Mouse (Mus musculus) heart, adult 8-10 months (tissue): ENCODE results near the gene Gnb5. TPM values are rescaled to one million over a fixed set of nuclear protein-coding genes. Genes with fewer than 3 reads are reported as not detected.
A peak's percentile ranks its signal among the peaks of the same experiment; 100 is the strongest.
"Not testable (repeated sequence)": the region's sequence is repeated elsewhere in the genome, so short reads cannot be mapped to it uniquely, and the experiment has no call there.

Source experiments
- DNase-seq: peaks from one replicate; pipeline ENCODE4 v3.0.0; 2022; ENCODE audit warnings: low spot score
- total RNA-seq, 4 experiments: library from RNA; stranded (reverse); gene quantifications; 2 replicates each; pipeline ENCODE4 v1.2.4; 2022

Gene Gnb5
- total RNA-seq, 4 experiments from 2014 or later: 20.4 to 25.1 (median 23.8) TPM

GRCm38 (mm10) chr9:75357087-75357654 is 51.1 kb downstream of the Gnb5 start:
- DNase-seq: no peak

GRCm38 (mm10) chr9:75361699-75362098 is 55.6 kb downstream of the Gnb5 start:
- peak; percentile 69 for DNase-seq

- no peak for DNase-seq
Measured at GRCm38 (mm10) chr9:75362201-75362600, 56.1 kb downstream of the Gnb5 start.

GRCm38 (mm10) chr9:75363001-75363400 is 56.9 kb downstream of the Gnb5 start:
- DNase-seq: peak; percentile 19

- not testable (repeated sequence) for DNase-seq
Measured at GRCm38 (mm10) chr9:75363702-75364101, 57.6 kb downstream of the Gnb5 start.

GRCm38 (mm10) chr9:75365195-75365594 is 59.1 kb downstream of the Gnb5 start:
- no peak for DNase-seq

- DNase-seq: no peak
Measured at GRCm38 (mm10) chr9:75366191-75366590, 60.1 kb downstream of the Gnb5 start.

- DNase-seq: no peak
Measured at GRCm38 (mm10) chr9:75368779-75369178, 62.7 kb downstream of the Gnb5 start.

GRCm38 (mm10) chr9:75375606-75376005 is 69.5 kb downstream of the Gnb5 start:
- no peak for DNase-seq

GRCm38 (mm10) chr9:75376428-75376827 is 70.3 kb downstream of the Gnb5 start:
- DNase-seq: no peak

GRCm38 (mm10) chr9:75378774-75379173 is 72.7 kb downstream of the Gnb5 start:
- no peak for DNase-seq

- DNase-seq: no peak
Measured at GRCm38 (mm10) chr9:75382825-75383224, 76.7 kb downstream of the Gnb5 start.

GRCm38 (mm10) chr9:75383785-75384184 is 77.7 kb downstream of the Gnb5 start:
- no peak for DNase-seq

GRCm38 (mm10) chr9:75384337-75384962 is 78.4 kb downstream of the Gnb5 start:
- DNase-seq: no peak

- no peak for DNase-seq
Measured at GRCm38 (mm10) chr9:75385218-75385974, 79.3 kb downstream of the Gnb5 start.

GRCm38 (mm10) chr9:75393251-75393650 is 87.2 kb downstream of the Gnb5 start:
- no peak for DNase-seq

Other genes starting within 250 kb of the Gnb5 start
- 10 to 100 TPM in 1 of 4 experiments, 1 to 10 TPM in 3; 7.0 to 13.0 (median 8.6) TPM for gene Myo5a, start 235.3 kb upstream of the Gnb5 start, total RNA-seq
- 1 to 10 TPM; 3.8 to 7.2 (median 5.3) TPM for gene Myo5c, start 74.3 kb upstream of the Gnb5 start, total RNA-seq
- gene Bcl2l10, start 41.5 kb downstream of the Gnb5 start, total RNA-seq: not detected
- gene Mapk6, start 103.7 kb downstream of the Gnb5 start, total RNA-seq: 10 to 100 TPM; 21.8 to 25.3 (median 22.6) TPM
- gene Leo1, start 135.2 kb downstream of the Gnb5 start, total RNA-seq: 10 to 100 TPM in 3 of 4 experiments, 1 to 10 TPM in 1; 8.9 to 14.0 (median 12.8) TPM